Comparison of ENCODE assay signal across 14 mouse cellular contexts in genomic region chr4:100233770-100234169, GRCm38 (mm10).
"Had no signal": no experiment of that assay in that cellular context is flagged by ENCODE, and none has a peak within 500 bp of the region (broad histone marks: within the 10 kb centered on the region; RNA-seq: fewer than 3 reads in every experiment).

No protein-coding gene starts in this region.

- H3K4me3 ChIP-seq: left cerebral cortex, adult 2 months; limb, embryonic 10.5 days; liver, embryonic 15.5 days; midbrain, embryonic 10.5 days; neural tube, embryonic 12.5 days had no signal

- DNase-seq: lung, embryonic 14.5 days; lung, postnatal 10 days; midbrain, embryonic 14.5 days; retina, postnatal 1 day; right cerebral cortex, postnatal 4 days; spleen, adult 18-20 months; thymus, adult 2 months; thymus, postnatal 25 days had no signal

- H3K9ac ChIP-seq: liver, embryonic 15.5 days; lung, embryonic 14.5 days; neural tube, embryonic 12.5 days had no signal

- H3K4me2 ChIP-seq: liver, embryonic 11.5 days; liver, embryonic 15.5 days; lung, embryonic 14.5 days; neural tube, embryonic 12.5 days had no signal

- H3K27ac ChIP-seq: left cerebral cortex, adult 2 months; limb, embryonic 10.5 days; liver, embryonic 15.5 days; midbrain, embryonic 10.5 days; neural tube, embryonic 12.5 days had no signal

- H3K4me1 ChIP-seq: liver, embryonic 15.5 days; midbrain, embryonic 10.5 days; neural tube, embryonic 12.5 days had no signal

- H3K36me3 ChIP-seq: limb, embryonic 10.5 days; liver, embryonic 15.5 days; midbrain, embryonic 10.5 days; neural tube, embryonic 12.5 days had no signal

- H3K9me3 ChIP-seq: limb, embryonic 10.5 days; liver, embryonic 15.5 days; midbrain, embryonic 10.5 days; neural tube, embryonic 12.5 days had no signal

- H3K27me3 ChIP-seq: liver, embryonic 15.5 days; neural tube, embryonic 12.5 days had no signal
